Mouse (Mus musculus) testis, postnatal 10 days (tissue): ENCODE results near the gene Caap1.

Experiments used
- DNase-seq: peaks from one replicate; pipeline ENCODE4 v3.0.0; 2021; ENCODE audit warnings: low spot score

Caap1 gene

DNA sequence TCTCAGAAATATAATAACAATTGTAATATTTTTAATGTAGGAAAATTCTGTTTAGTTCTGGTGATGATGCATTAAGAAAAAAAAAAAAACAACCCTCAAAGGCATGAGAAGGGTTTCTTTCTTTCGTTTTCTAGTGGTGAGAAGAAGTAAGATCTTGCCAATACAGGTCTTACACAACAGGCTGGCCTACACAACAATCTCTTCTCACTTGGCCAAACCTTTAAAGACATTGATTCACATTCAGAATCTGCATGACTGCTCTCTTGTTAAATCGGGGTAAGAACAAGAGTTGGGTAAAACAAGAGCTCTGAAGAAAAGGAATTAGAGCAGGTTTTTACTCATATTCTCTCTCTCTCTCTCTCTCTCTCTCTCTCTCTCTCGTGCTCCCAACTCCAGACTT lies 41.2 kb downstream of the Caap1 start:
- no peak for DNase-seq

DNA sequence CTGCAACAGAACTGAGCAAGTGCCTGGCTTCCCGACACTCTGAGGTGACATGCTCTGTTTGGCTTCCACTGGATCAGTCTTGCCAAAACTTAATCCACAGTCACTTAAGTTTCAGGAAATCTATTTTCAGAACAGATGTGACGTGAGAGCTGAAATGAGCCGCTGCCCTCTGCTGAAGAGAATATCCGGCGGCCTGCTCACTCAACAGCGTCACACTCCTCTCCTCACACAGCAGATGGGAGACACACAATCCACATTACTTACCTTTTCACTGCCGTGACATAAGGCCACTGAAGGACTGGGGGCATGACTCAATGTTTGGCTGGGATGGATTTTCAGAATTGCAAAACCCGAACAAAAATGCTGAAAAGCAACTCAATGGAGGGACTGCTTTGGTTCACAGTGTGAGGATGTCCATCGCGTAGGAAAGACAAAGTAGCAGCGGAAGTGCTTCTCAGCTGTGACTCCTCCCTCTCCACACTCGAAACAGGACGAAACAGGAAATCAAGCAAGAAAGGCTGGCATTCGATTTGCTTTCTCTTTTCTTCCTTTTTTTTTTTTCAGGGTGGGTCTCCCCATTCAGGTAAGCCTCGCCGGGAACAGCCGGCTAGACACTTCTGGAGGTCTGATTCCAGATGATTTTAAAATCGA lies 79.7 kb downstream of the Caap1 start:
- DNase-seq, result no peak

DNA sequence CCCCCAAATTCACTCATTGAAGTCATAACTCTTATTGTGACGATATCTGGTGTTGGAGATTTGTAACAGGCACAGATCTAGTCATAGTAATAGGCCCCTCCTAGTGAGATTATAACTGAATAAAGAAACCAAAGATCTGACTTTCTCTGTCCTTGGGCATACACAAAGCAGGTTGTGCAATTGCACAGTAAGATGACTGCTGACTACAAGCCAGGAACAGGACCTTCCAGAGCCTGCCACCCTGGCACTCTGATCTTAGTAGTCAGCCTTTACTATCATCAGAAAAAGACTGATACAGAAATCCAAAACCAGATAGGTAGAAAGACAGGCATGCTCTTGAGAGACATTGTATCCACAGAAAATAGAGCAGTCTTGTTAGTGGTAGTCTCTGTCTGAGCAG lies 83.3 kb downstream of the Caap1 start:
- DNase-seq, result no peak

DNA sequence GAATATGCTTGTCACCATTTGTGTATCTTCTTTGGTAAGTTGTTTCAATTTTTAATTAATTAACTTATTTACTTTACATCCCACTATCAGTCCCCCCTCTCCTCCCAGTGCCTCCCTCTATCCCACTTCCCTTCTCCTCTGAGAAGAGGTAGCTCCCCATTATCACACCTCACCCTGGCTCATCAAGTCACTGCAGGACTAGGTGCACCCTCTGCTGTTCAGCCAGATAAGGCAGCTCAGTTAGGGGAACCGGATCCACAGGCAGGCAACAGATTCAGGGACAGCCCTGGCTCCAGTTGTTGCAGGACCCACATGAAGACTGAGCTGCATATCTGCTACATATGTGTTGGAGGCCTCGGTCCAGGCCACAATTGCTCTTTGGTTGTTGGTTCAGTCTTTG lies 97.2 kb downstream of the Caap1 start:
- no peak for DNase-seq

DNA sequence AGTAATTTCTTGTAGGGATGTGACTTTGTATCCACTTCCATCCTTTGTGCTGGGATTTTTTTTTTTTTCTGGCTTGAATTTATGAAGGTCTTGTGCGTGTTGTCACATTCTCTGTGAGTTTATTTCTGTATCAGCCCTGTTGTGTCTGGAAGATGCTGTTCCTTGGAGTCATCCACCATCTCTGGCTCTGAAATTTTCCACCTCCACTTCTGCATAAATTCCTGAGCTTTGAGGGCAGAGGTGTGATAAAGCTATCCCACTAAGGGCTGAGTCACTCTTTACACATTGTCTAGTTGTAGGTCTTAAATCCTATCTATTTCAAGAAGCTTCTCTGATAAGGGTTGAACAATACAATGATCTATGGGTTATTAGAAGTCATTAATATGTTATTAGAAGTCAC lies 101.7 kb downstream of the Caap1 start:
- DNase-seq, result no peak
